Mouse (Mus musculus) intestine, embryonic 16.5 days (tissue): ENCODE measurements around the gene Acin1. TPM values are rescaled to one million over a fixed set of nuclear protein-coding genes. Genes with fewer than 3 reads are reported as not detected.

Source experiments
- ATAC-seq: fragments of 200-750 bp; cut with Nextera tagmentation; 2 replicates; pipeline ENCODE4 v1.8.0; 2017; ENCODE audit warnings: moderate TSS enrichment, moderate library complexity
- H3K27ac ChIP-seq: fragments of 300-500 bp; sonication (generic); 2 replicates; pipeline ENCODE4 v1.5.1; 2014; ENCODE audit warnings: mild to moderate bottlenecking, low read length
- H3K27me3 ChIP-seq: fragments of 300-500 bp; sonication (generic); replicated peaks from 2 replicates; pipeline ENCODE4 v1.6.1; 2014; ENCODE audit warnings: low read length, control low read depth, mixed read lengths; ENCODE audit not compliant: control insufficient read depth, insufficient read depth
- H3K36me3 ChIP-seq: fragments of 300-500 bp; sonication (generic); 2 replicates; pipeline ENCODE4 v1.6.1; 2014; ENCODE audit warnings: low read length, control low read depth; ENCODE audit not compliant: control insufficient read depth, insufficient read depth
- H3K4me1 ChIP-seq: fragments of 300-500 bp; sonication (generic); 2 replicates; pipeline ENCODE4 v1.6.1; 2014; ENCODE audit warnings: low read length, control low read depth, mixed read lengths; ENCODE audit not compliant: control insufficient read depth, insufficient read depth
- H3K4me2 ChIP-seq: fragments of 300-500 bp; sonication (generic); 2 replicates; pipeline ENCODE4 v1.6.1; 2014; ENCODE audit warnings: low read depth, low read length, control low read depth
- H3K4me3 ChIP-seq: fragments of 300-500 bp; sonication (generic); 2 replicates; pipeline ENCODE4 v1.5.1; 2014; ENCODE audit warnings: mild to moderate bottlenecking, low read length
- H3K9ac ChIP-seq: fragments of 300-500 bp; sonication (generic); 2 replicates; pipeline ENCODE4 v1.6.1; 2014; ENCODE audit warnings: low read depth, low read length
- H3K9me3 ChIP-seq: fragments of 300-500 bp; sonication (generic); 2 replicates; pipeline ENCODE4 v1.6.1; 2016; ENCODE audit warnings: low read length, control low read depth; ENCODE audit not compliant: control insufficient read depth
- WGBS: fragments of 180-500 bp; shearing (Covaris S2); extraction: QIAGEN DNeasy Blood & Tissue Kit; methylation state at CpG from one replicate; pipeline ENCODE4 v1.1.7; 2014; 5-methylcytosine and 5-hydroxymethylcytosine counted together
- polyA plus RNA-seq: library from polyadenylated mRNA; unstranded; fragments of >200 nt; fragmentation: Nextera tagmentation; extraction: Ambion mirVana; gene quantifications from 2 replicates; pipeline ENCODE4 v1.2.1, GENCODE M21; 2015

Gene Acin1
- polyA plus RNA-seq, 1 experiment from 2014 or later, result 82.6 TPM

DNA sequence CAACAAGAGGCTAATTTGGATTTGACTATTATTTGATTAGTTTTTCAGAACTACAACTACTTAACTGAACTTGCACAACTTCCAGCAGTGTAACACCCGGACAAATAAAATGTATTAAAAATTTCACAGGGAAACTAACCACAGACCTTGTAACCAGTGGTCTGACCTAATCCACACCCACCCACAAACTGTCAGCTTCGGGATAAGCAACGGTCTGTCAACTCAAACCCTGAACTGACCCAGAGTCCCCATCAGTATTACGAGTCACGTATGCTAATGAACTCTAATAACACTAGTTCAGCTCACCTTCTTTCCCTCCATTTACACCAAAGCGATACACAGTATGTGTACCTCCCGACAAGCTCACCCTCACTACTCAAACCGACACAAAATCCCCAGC is 1.3 kb downstream of the Acin1 start:
- Histone ChIP-seq H3K4me1 (peaks cover 15% of the 10 kb centered on the region), H3K9ac (peak overlapping the region; percentile 82), H3K27me3 (no peaks in the 10 kb centered on the region), H3K27ac (peak overlapping the region; percentile 91; the same call in 1 of the 2 replicates), H3K9me3 (no peaks in the 10 kb centered on the region), H3K36me3 (peaks cover under 1% of the 10 kb centered on the region), H3K4me2 (peak overlapping the region; percentile 81), H3K4me3 (peak overlapping the region; percentile 64)
- ATAC-seq, result no peak
- 9% methylated on average over 8 of the region's 8 CpGs for WGBS

DNA sequence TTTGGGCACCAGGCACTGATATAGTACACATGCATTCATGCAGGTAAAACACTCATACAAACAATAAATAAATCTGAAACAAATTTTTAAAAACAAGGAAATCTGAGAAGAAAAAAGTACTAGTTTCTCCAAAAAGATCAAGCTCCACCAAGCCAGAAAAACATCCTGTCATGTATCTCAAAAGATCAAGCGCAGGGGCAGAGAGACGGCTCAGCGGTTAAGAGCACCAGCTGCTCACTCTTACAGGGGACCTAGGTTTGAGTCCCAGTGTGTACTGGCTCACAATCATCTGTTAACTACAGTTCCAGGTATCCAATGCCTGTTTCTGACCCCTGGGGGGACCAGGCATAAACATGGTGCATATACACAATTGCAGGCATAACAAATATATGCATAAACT is 4.3 kb downstream of the Acin1 start:
- H3K9ac ChIP-seq, result no peak overlapping the region
- no peaks in the 10 kb centered on the region for H3K9me3 ChIP-seq
- H3K27me3 ChIP-seq, result no peaks in the 10 kb centered on the region
- peaks cover 6% of the 10 kb centered on the region for H3K4me1 ChIP-seq
- H3K4me2 ChIP-seq, result no peak overlapping the region
- H3K27ac ChIP-seq, result no peak overlapping the region
- H3K36me3 ChIP-seq, result peaks cover 13% of the 10 kb centered on the region; the same call in 1 of the 2 replicates
- H3K4me3 ChIP-seq, result no peak overlapping the region
- WGBS, result 96% methylated on average over 3 of the region's 3 CpGs
- no peak for ATAC-seq

- WGBS, result 73% methylated on average over 16 of the region's 16 CpGs
Observed at GRCm38 (mm10) chr14:54678657-54679304, 8.0 kb downstream of the Acin1 start.

GRCm38 (mm10) chr14:54676290-54676689 is 10.4 kb downstream of the Acin1 start:
- Histone ChIP-seq H3K27ac (no peak overlapping the region), H3K4me1 (no peaks in the 10 kb centered on the region), H3K27me3 (no peaks in the 10 kb centered on the region), H3K9ac (no peak overlapping the region), H3K36me3 (peaks cover 13% of the 10 kb centered on the region; the same call in 1 of the 2 replicates), H3K4me2 (no peak overlapping the region), H3K4me3 (no peak overlapping the region), H3K9me3 (no peaks in the 10 kb centered on the region)
- ATAC-seq, result no peak
- 77% methylated on average over 5 of the region's 5 CpGs for WGBS

More at GRCm38 (mm10) chr14:54678657-54679304, 8.0 kb downstream of the Acin1 start:
- Histone ChIP-seq H3K4me3 (no peak overlapping the region), H3K9ac (no peak overlapping the region), H3K4me1 (no peaks in the 10 kb centered on the region), H3K4me2 (no peak overlapping the region), H3K36me3 (peaks cover 13% of the 10 kb centered on the region; the same call in 1 of the 2 replicates), H3K9me3 (no peaks in the 10 kb centered on the region), H3K27me3 (no peaks in the 10 kb centered on the region), H3K27ac (no peak overlapping the region)
- no peak; the same call in 1 of the 2 replicates for ATAC-seq

DNA sequence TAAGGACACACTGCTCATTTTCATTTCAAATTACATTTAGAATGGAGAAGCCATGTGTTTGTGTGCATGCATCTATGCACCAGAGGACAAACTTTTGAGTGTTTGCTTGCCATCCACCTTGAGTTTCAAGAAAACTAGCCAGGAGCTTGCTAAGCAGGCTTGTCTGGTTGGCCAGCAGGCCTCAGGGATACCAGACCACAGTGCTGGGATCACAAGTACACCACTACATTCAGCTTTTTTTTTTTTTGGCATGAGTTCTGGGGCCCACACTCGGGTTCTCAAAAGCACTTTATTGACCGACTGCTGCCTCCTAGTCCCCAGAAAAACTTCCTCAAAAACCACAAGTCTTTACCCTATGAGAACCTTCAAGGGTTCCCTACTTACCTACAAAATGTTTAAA is 12.4 kb downstream of the Acin1 start:
- H3K9me3 ChIP-seq, result no peaks in the 10 kb centered on the region
- 67% methylated on average over 2 of the region's 2 CpGs for WGBS
- H3K36me3 ChIP-seq, result peaks cover 16% of the 10 kb centered on the region; the same call in 1 of the 2 replicates
- no peak overlapping the region for H3K9ac ChIP-seq
- no peaks in the 10 kb centered on the region for H3K4me1 ChIP-seq
- H3K27ac ChIP-seq, result no peak overlapping the region
- ATAC-seq, result no peak
- no peaks in the 10 kb centered on the region for H3K27me3 ChIP-seq
- no peak overlapping the region for H3K4me3 ChIP-seq
- H3K4me2 ChIP-seq, result no peak overlapping the region

DNA sequence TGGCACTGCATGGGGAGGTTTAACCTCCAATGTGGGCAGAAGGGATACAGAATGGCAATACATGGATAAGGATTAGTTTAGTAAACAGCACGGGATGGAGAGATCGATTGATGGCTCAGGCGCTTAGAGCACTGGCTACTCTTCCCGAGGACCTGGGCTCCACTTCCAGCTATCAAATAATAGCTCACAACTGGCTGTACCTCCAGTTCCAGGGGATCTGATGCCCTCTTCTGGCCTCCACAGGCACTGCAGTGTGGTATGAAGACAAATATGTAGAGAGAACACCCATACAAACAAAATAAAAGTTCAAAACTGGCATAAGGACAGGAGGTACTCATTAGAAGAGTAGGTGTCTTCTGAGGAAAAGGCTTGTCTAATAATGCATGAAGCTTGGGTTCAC is 17.4 kb downstream of the Acin1 start:
- H3K4me3 ChIP-seq, result no peak overlapping the region

GRCm38 (mm10) chr14:54664477-54665222 is 22.1 kb downstream of the Acin1 start:
- H3K4me1 ChIP-seq, result no peaks in the 10 kb centered on the region
- ATAC-seq, result no peak
- 91% methylated on average over 10 of the region's 10 CpGs for WGBS
- no peak overlapping the region for H3K4me2 ChIP-seq
- no peaks in the 10 kb centered on the region for H3K27me3 ChIP-seq
- H3K36me3 ChIP-seq, result peaks cover 28% of the 10 kb centered on the region
- H3K4me3 ChIP-seq, result no peak overlapping the region
- no peaks in the 10 kb centered on the region for H3K9me3 ChIP-seq
- no peak overlapping the region for H3K27ac ChIP-seq
- H3K9ac ChIP-seq, result no peak overlapping the region

More for the DNA sequence above, 17.4 kb downstream of the Acin1 start:
- Histone ChIP-seq H3K9me3 (no peaks in the 10 kb centered on the region), H3K27me3 (no peaks in the 10 kb centered on the region), H3K4me1 (no peaks in the 10 kb centered on the region), H3K9ac (no peak overlapping the region), H3K4me2 (no peak overlapping the region), H3K36me3 (peaks cover 11% of the 10 kb centered on the region), H3K27ac (no peak overlapping the region)
- 77% methylated on average over 4 of the region's 4 CpGs for WGBS
- ATAC-seq, result no peak

- Histone ChIP-seq H3K4me2 (no peak overlapping the region), H3K36me3 (peaks cover 42% of the 10 kb centered on the region), H3K9me3 (no peaks in the 10 kb centered on the region), H3K4me1 (no peaks in the 10 kb centered on the region), H3K27me3 (no peaks in the 10 kb centered on the region), H3K27ac (no peak overlapping the region), H3K4me3 (no peak overlapping the region), H3K9ac (no peak overlapping the region)
- no peak for ATAC-seq
- WGBS, result 87% methylated on average over 2 of the region's 2 CpGs
Observed at GRCm38 (mm10) chr14:54660009-54660408, 26.7 kb downstream of the Acin1 start.

DNA sequence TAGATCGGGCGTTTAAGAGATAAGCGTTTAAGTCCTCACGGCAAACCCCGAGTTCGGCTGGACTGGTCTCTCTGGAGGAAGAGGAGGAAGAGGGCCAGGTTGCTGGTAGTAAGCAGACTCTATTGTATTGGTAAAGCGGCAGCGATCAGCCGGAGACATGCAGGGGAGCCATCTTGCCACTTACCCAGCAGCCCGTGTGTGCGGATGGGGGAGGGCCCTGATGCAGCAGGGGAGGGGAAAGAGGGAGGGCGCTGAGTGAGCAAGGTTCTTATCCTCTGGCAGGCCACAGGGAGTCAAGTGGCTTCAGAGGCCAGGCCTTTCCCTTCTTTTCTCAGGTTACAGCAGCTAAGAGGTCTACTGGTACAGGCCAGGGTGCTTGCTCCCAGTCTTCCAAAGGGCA is 33.2 kb downstream of the Acin1 start:
- Histone ChIP-seq H3K4me3 (peak overlapping the region; percentile 70), H3K36me3 (peaks cover 37% of the 10 kb centered on the region), H3K4me2 (peak overlapping the region; percentile 87), H3K27me3 (no peaks in the 10 kb centered on the region), H3K4me1 (peaks cover 31% of the 10 kb centered on the region), H3K9ac (peak overlapping the region; percentile 85), H3K9me3 (no peaks in the 10 kb centered on the region), H3K27ac (peak overlapping the region; percentile 81)
- under 1% methylated on average over 12 of the region's 12 CpGs for WGBS
- peak; percentile 91 for ATAC-seq
